Mouse (Mus musculus): Measurements from ENCODE around the gene Fam207a. TPM values are rescaled to one million over a fixed set of nuclear protein-coding genes. Genes with fewer than 3 reads are reported as not detected.
A peak's percentile ranks its signal among the peaks of the same experiment; 100 is the strongest.

Gene Fam207a
- polyA plus RNA-seq, 1 experiment from 2014 or later, result 13.8 TPM

- H3K27ac ChIP-seq (ENCODE audit: low read length), result peak overlapping the region; percentile 43
- peak; percentile 77 for ATAC-seq (ENCODE audit: low read depth)
- H3K4me2 ChIP-seq (ENCODE audit: low read depth, low read length), result peak overlapping the region; percentile 10; the same call in 1 of the 2 replicates
- H3K27me3 ChIP-seq (ENCODE audit: control insufficient read depth, insufficient read depth, low read depth, low read length), result no peaks in the 10 kb centered on the region
- peaks cover 5% of the 10 kb centered on the region for H3K36me3 ChIP-seq (ENCODE audit: control insufficient read depth, insufficient read depth)
- H3K9me3 ChIP-seq (replicated peaks; ENCODE audit: control insufficient read depth, low read length), result no peaks in the 10 kb centered on the region
- no peak overlapping the region for H3K9ac ChIP-seq (ENCODE audit: low read depth, low read length)
- 48% methylated on average over 12 of the region's 12 CpGs for WGBS (ENCODE audit: insufficient replicate concordance)
- H3K4me3 ChIP-seq (ENCODE audit: low read depth, low read length), result no peak overlapping the region
- H3K4me1 ChIP-seq (ENCODE audit: control insufficient read depth, low read depth, low read length), result peaks cover 16% of the 10 kb centered on the region
These were observed 6.0 kb downstream of the Fam207a start for GRCm38 (mm10) chr10:77509403-77510187.

DNA sequence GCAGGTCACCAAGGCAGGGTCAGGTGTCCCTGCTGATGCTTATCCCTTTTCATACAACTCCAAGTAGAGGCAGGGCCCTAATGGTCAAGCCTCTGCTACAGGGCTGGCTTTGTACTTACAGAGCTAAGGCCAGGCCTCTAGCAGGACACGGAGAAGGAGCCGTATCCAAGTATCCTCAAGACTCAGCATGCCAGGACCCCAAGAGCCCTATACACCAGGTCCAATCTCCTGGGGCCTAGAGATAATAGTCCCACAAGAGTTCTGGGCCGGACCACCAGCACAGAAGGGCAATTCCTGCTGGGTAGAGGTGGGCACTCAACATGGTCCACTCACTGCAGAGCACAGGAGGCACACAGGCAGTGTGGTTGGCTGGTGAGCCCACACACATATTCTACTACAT is 6.8 kb downstream of the Fam207a start:
- Histone ChIP-seq H3K27me3 (ENCODE audit: control insufficient read depth, insufficient read depth, low read depth, low read length) (no peaks in the 10 kb centered on the region), H3K36me3 (ENCODE audit: control insufficient read depth, insufficient read depth) (peaks cover 4% of the 10 kb centered on the region), H3K9me3 (replicated peaks; ENCODE audit: control insufficient read depth, low read length) (no peaks in the 10 kb centered on the region), H3K4me3 (ENCODE audit: low read depth, low read length) (no peak overlapping the region), H3K27ac (ENCODE audit: low read length) (no peak overlapping the region), H3K4me1 (ENCODE audit: control insufficient read depth, low read depth, low read length) (peaks cover 13% of the 10 kb centered on the region), H3K9ac (ENCODE audit: low read depth, low read length) (no peak overlapping the region), H3K4me2 (ENCODE audit: low read depth, low read length) (no peak overlapping the region)
- ATAC-seq (ENCODE audit: low read depth), result no peak
- 91% methylated on average over 3 of the region's 3 CpGs for WGBS (ENCODE audit: insufficient replicate concordance)

DNA sequence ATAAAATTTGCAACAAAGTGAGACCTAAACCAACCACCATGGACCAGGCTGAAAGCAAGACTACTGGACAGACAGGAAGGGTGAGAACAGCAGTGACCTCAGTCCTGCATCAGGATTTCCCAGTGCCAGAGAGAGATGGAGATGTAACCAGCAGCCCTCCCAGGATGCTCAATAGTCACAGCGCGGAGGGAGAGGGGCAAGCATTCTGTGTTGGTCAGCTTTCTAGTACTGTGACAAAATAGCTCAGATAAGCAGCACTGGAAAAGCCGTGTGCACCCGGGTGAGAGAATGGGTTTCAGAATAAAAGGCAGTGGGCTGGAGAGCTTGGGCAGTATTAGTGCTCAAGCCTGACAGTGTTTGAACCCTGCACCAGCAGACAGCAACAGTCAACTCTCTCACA is 7.8 kb downstream of the Fam207a start:
- no peak overlapping the region for H3K27ac ChIP-seq (ENCODE audit: low read length)
- H3K4me2 ChIP-seq (ENCODE audit: low read depth, low read length), result no peak overlapping the region
- H3K36me3 ChIP-seq (ENCODE audit: control insufficient read depth, insufficient read depth), result peaks cover 12% of the 10 kb centered on the region
- no peak overlapping the region for H3K4me3 ChIP-seq (ENCODE audit: low read depth, low read length)
- no peaks in the 10 kb centered on the region for H3K27me3 ChIP-seq (ENCODE audit: control insufficient read depth, insufficient read depth, low read depth, low read length)
- no peaks in the 10 kb centered on the region for H3K9me3 ChIP-seq (replicated peaks; ENCODE audit: control insufficient read depth, low read length)
- WGBS (ENCODE audit: insufficient replicate concordance), result 81% methylated on average over 4 of the region's 4 CpGs
- H3K4me1 ChIP-seq (ENCODE audit: control insufficient read depth, low read depth, low read length), result peaks cover 13% of the 10 kb centered on the region
- no peak overlapping the region for H3K9ac ChIP-seq (ENCODE audit: low read depth, low read length)
- ATAC-seq (ENCODE audit: low read depth), result no peak

DNA sequence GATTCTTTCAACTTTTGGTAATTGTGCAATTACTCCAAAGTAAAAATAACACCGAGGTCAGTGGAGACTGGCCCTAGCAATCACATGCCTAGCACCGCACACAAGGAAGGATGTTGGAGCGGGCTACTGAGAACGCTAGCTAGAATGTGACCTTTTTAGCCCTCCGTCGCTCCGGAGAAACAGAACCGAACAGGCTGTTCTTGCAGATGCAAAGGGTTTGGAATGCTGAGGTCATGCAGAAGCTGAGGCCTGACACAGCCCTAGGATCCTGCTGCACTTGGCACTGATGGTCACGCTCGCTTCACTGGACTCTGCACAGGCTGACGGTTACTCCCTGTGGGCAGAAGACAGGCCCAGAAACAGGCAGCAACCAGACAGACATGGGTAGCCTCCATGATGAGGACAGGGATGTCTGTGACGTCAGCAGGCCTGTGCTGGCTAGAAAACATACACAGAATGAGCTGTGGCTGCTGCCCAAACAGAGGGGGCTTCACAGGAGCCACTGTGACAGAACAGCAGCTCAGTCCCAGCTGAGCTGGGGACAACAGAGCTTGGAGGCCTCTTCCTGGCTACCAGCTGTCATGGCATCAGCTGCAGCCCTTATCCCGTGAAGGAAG is 8.5 kb downstream of the Fam207a start:
- H3K27me3 ChIP-seq (ENCODE audit: control insufficient read depth, insufficient read depth, low read depth, low read length), result no peaks in the 10 kb centered on the region
- H3K4me2 ChIP-seq (ENCODE audit: low read depth, low read length), result no peak overlapping the region
- H3K4me1 ChIP-seq (ENCODE audit: control insufficient read depth, low read depth, low read length), result peaks cover 13% of the 10 kb centered on the region
- ATAC-seq (ENCODE audit: low read depth), result no peak
- H3K27ac ChIP-seq (ENCODE audit: low read length), result no peak overlapping the region
- H3K9ac ChIP-seq (ENCODE audit: low read depth, low read length), result no peak overlapping the region
- WGBS (ENCODE audit: insufficient replicate concordance), result 85% methylated on average over 13 of the region's 13 CpGs
- peaks cover 12% of the 10 kb centered on the region for H3K36me3 ChIP-seq (ENCODE audit: control insufficient read depth, insufficient read depth)
- H3K9me3 ChIP-seq (replicated peaks; ENCODE audit: control insufficient read depth, low read length), result no peaks in the 10 kb centered on the region
- H3K4me3 ChIP-seq (ENCODE audit: low read depth, low read length), result no peak overlapping the region

DNA sequence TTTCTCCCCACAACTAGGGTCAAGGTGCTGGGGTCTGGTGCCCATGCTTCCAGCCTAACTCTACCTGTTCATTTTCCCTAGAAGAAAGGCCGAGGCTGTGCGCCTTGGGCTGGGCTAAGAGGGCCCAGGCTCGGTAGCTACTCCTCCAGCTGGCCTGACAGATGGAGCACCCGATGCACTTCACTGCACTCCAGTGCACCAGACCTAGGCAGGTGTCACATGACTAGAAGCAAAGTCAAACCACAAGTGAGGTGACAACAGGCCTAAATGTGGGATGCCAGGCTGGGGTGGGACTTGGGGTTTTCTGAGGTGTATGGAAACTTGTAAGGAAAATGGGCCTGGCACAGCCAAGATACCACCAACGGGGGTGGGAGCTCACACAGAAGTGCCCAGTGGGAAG is 9.1 kb downstream of the Fam207a start:
- peaks cover 12% of the 10 kb centered on the region for H3K36me3 ChIP-seq (ENCODE audit: control insufficient read depth, insufficient read depth)

GRCm38 (mm10) chr10:77504143-77504542 is 11.4 kb downstream of the Fam207a start:
- H3K4me1 ChIP-seq (ENCODE audit: control insufficient read depth, low read depth, low read length), result no peaks in the 10 kb centered on the region
- H3K36me3 ChIP-seq (ENCODE audit: control insufficient read depth, insufficient read depth), result peaks cover 12% of the 10 kb centered on the region
- H3K27ac ChIP-seq (ENCODE audit: low read length), result no peak overlapping the region
- H3K9ac ChIP-seq (ENCODE audit: low read depth, low read length), result no peak overlapping the region
- H3K27me3 ChIP-seq (ENCODE audit: control insufficient read depth, insufficient read depth, low read depth, low read length), result no peaks in the 10 kb centered on the region
- ATAC-seq (ENCODE audit: low read depth), result no peak
- no peak overlapping the region for H3K4me2 ChIP-seq (ENCODE audit: low read depth, low read length)
- no peak overlapping the region for H3K4me3 ChIP-seq (ENCODE audit: low read depth, low read length)
- no peaks in the 10 kb centered on the region for H3K9me3 ChIP-seq (replicated peaks; ENCODE audit: control insufficient read depth, low read length)
- WGBS (ENCODE audit: insufficient replicate concordance), result 89% methylated on average over 6 of the region's 6 CpGs

More for the DNA sequence above, 9.1 kb downstream of the Fam207a start:
- H3K27me3 ChIP-seq (ENCODE audit: control insufficient read depth, insufficient read depth, low read depth, low read length), result no peaks in the 10 kb centered on the region
- H3K9me3 ChIP-seq (replicated peaks; ENCODE audit: control insufficient read depth, low read length), result no peaks in the 10 kb centered on the region
- H3K4me3 ChIP-seq (ENCODE audit: low read depth, low read length), result no peak overlapping the region
- WGBS (ENCODE audit: insufficient replicate concordance), result 81% methylated on average over 5 of the region's 5 CpGs
- no peak overlapping the region for H3K4me2 ChIP-seq (ENCODE audit: low read depth, low read length)
- H3K4me1 ChIP-seq (ENCODE audit: control insufficient read depth, low read depth, low read length), result peaks cover 13% of the 10 kb centered on the region
- ATAC-seq (ENCODE audit: low read depth), result no peak
- no peak overlapping the region for H3K27ac ChIP-seq (ENCODE audit: low read length)
- no peak overlapping the region for H3K9ac ChIP-seq (ENCODE audit: low read depth, low read length)

GRCm38 (mm10) chr10:77502967-77503922 is 12.3 kb downstream of the Fam207a start:
- H3K4me1 ChIP-seq (ENCODE audit: control insufficient read depth, low read depth, low read length), result no peaks in the 10 kb centered on the region
- H3K27ac ChIP-seq (ENCODE audit: low read length), result no peak overlapping the region
- H3K4me3 ChIP-seq (ENCODE audit: low read depth, low read length), result no peak overlapping the region
- H3K9ac ChIP-seq (ENCODE audit: low read depth, low read length), result no peak overlapping the region
- H3K36me3 ChIP-seq (ENCODE audit: control insufficient read depth, insufficient read depth), result peaks cover 12% of the 10 kb centered on the region
- ATAC-seq (ENCODE audit: low read depth), result no peak
- H3K9me3 ChIP-seq (replicated peaks; ENCODE audit: control insufficient read depth, low read length), result no peaks in the 10 kb centered on the region
- no peak overlapping the region for H3K4me2 ChIP-seq (ENCODE audit: low read depth, low read length)
- H3K27me3 ChIP-seq (ENCODE audit: control insufficient read depth, insufficient read depth, low read depth, low read length), result no peaks in the 10 kb centered on the region
- WGBS (ENCODE audit: insufficient replicate concordance), result 83% methylated on average over 25 of the region's 25 CpGs

- 66% methylated on average over 14 of the region's 14 CpGs for WGBS (ENCODE audit: insufficient replicate concordance)
- H3K9ac ChIP-seq (ENCODE audit: low read depth, low read length), result no peak overlapping the region
- H3K4me2 ChIP-seq (ENCODE audit: low read depth, low read length), result no peak overlapping the region
- no peak overlapping the region for H3K27ac ChIP-seq (ENCODE audit: low read length)
- H3K4me3 ChIP-seq (ENCODE audit: low read depth, low read length), result no peak overlapping the region
- peaks cover 12% of the 10 kb centered on the region for H3K36me3 ChIP-seq (ENCODE audit: control insufficient read depth, insufficient read depth)
- H3K27me3 ChIP-seq (ENCODE audit: control insufficient read depth, insufficient read depth, low read depth, low read length), result no peaks in the 10 kb centered on the region
- peak; percentile 64 for ATAC-seq (ENCODE audit: low read depth)
- H3K9me3 ChIP-seq (replicated peaks; ENCODE audit: control insufficient read depth, low read length), result no peaks in the 10 kb centered on the region
- no peaks in the 10 kb centered on the region for H3K4me1 ChIP-seq (ENCODE audit: control insufficient read depth, low read depth, low read length)
These were observed 14.9 kb downstream of the Fam207a start for GRCm38 (mm10) chr10:77500636-77501035.

Measured in liver, embryonic 16.5 days (tissue).